Mouse (Mus musculus): ENCODE results near the gene Acsl1.

The Acsl1 gene

DNA sequence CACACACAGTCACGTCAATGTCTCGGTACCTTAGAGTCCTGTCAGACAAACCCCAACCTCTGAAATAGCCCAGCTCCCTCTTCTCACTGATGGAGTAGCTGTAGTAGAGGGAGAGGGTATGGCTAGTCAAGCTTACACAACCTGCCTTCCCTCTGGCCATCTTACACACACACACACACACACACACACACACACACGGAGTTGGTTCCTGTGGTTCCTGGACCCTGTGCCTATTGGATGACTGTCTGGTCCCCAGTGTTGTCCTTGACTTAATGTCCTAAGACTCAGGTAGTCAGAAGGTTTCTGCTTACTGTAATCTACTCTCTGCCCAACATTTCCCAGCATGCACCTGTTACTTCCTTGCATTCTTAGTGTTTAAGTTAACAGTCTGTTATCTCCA is 5.1 kb downstream of the Acsl1 start:
- no peak for DNase-seq

DNA sequence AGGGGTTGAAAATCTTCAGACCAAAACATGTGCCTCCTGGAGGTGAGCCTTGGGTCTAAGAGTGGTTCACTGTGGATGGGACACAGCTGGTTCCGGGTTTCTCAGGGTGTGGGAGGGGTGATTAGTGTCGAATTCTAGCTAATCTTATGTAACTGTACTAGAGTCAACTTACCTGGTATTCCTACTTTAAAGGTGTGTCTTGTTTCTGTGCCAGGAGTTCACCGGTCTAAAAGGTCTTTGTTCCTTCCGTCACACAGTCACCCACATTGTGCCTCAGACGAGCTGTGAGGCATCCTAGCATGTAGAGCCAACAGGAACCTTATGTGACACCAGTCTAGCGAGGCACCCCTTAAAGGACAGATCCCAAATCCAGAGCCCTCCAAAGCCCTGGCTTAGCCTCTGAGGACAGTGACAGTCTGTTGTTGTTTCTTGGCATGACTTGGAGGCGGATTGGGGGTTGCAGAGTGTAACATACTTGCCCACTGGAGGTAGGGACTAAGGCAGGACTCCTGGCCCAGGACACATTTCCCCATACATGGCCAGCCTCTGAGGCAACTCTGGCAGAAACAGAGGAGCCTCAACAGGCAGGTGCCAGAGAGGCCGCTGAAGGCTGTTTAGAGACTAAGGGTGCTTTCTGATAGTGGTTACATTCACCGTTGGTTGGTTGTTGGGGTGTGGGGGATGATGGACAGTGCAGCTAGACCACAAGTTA is 7.1 kb downstream of the Acsl1 start:
- no peak for DNase-seq

DNA sequence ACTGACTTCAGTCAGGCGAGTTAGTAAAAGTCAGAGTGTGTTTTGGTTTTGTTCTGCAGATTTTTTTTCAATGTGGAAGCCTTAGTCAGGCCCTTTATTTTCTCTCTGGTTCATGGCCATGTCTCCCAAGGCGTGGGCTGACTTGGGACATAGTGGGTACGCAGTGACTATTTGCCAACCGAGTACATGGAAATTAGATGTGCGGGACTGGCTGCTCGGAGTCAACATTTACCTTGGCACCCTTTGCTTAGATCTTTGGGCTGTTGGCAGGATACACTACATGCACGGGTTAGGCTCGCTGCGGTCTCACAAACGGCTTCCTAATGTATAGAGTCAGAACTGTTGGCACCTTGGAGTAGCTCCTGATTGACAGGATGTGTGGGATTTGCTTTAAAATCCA is 7.9 kb downstream of the Acsl1 start:
- DNase-seq = no peak

DNA sequence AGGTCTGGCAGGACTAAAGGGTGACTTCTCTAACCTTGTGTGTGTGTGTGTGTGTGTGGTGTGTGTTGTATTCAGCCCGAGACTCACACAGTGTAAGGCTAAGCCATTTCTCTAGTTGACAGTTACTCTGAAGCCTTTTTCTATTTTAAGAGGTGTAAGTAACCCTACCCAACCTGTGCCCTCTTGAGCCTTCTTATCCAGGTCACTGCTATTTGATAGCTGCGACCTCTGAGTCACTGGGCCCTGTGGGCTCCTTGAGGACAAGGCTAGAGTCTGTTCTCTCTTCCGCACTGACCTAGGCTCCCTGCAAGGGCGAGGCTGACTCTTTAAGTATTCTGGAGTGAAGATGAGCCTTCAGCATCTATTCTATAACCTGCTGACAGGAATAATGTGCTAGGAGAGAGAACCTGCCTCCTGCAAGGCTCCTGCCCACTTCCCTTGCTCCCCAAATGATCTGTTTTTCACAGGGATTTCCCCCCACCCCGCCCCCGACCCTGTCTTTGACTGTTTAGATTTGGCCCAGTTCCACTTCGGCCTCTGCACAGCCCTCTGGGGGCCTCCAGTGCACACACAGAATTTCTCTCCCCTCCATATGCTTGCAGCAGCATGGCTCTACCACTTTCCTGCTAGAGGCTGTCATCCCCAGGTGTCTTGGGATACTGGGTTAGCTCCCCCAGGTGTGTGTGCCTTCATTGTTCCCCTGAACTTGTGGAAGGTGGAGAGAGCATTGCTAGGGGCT is 9.1 kb downstream of the Acsl1 start:
- DNase-seq = no peak

DNA sequence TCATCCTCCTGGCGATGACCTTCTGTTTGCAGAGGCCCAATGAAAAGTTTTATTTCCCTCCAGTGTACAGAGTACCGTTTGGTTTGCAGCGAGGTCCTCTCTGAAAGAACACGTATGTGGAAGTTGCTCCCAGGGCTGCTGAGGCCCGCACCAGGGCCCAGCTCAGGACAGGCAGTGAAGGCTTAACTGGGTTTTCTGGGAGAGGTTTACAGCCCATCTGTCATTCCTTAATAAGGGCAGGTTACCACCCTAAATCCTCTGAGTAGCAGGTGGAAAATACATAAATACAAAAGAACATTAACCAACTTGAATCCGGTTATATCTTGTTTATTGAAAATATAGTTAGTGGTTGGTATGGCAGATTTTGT is 9.7 kb downstream of the Acsl1 start:
- no peak for DNase-seq

DNA sequence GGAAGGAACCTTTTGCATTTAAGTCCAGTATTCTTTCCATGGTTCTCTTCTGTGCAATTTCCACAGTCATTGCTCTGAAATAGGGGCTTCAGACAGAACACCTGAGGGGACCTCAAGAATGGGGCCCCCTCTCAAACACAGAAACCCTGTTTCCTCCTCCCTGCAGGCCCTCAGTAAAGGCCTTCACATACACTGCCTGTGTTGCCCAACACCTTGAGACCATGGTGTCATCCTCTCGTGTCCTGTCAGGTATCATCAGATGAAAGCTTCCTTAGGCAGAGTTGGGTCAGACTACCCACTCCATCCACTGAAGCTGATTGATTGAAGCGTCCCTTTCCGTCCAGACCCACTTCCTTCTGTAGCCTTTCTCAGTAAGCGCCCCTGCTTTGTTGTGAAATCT is 11.9 kb downstream of the Acsl1 start:
- DNase-seq = no peak

DNA sequence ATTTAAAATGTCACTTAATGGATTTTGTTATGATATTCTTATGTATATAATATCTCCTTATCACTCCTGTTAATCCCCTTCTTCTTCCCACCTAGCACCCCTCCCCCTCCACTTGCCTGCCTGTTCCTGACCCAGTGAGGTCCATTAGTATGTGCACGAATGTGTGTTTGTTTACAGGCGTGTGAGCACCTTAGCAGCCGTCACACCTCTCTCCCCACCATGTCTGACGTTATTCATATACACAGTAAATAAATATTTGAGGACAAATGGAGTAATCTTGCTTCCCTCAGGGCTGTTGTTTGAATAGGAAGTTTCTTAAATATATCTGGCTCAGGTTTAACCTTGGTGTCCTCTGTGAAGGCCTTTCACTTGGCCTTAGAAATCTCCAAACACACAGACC is 12.4 kb downstream of the Acsl1 start:
- DNase-seq = no peak

DNA sequence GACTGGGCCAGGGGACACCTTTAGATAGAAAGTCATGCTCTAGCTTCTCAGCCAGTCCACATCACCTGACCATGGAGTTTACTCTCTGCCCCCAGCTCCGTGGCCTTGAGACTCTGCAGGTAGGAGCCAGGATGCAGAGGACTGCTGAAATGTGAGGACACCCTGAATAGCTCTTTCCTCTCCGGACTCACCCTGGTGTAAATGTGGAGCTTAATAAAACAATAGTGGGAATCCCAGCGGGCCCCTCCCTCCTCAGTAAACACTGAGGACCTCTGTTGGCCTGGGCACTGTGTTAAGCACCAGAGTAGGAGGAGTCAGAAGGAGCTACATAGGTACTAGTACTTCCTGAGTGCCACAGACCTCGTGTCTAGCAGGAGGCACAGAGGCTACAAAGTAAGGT is 13.2 kb downstream of the Acsl1 start:
- no peak for DNase-seq

DNA sequence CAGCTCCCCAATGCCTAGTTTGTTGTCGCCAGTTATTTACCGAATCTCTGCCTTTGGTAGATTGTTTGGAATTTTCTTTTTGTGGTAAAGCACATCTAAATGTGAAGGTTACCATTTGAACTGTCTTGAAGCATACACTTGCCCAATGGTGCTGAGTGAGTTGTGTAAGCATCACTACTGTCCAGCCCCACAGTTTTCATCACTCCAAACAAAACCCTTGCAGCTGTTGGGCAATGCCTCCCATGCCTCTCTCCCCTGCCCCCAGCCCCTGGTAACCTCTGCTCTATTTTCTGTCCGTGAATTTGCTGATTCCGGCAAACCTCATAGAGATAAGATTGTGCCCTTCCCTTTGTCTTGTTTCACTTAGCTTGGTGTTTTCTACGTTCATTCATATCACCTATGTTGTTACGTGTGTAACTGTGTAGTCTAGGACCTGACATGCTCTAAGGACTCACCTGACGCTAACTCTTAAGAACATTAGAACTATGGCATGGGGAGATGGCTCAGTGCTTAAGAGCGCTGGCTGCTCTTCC is 14.2 kb downstream of the Acsl1 start:
- DNase-seq = no peak

DNA sequence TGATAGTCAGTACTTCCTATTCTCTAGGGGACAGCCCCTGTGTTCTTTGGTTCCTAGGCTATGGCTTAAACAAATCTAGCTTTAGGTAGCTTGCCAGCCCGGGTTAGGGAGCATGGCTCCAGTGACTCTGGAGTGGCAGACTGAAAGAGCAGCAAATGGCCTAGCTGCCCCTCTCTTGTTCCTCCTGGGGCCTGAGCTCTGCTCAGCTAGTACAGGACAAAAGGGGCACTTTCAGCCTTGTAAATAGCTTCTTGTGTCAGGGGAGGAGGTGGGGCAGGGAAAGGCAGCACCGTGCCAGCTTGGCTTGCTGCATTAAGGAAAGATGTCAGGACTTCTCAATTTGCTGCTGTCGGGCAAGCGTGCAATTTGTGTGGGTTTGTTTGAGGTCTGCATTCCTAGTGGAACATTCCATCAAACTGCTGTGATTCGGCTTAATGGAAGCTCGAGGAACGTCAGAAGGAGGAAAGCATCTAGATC is 17.3 kb downstream of the Acsl1 start:
- no peak for DNase-seq

DNA sequence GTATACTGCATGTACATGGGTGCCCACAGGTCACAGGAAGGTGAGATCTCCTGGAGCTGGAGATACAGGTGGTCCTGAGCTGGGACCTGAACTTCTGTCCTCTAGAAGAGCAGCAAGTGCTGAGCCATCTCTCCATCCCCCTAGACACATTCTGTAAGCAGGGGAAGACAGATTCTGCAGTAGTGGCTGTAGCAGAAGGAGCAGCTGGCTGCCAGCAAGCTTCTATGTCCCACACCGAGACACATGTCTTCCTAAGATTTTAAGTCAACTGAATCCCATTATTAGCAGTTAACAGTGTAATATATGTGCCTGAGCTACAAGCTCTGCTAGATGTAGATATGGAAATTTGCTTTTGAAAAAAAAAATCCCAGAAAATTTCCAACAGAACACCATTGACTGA is 18.4 kb downstream of the Acsl1 start:
- DNase-seq = no peak

DNA sequence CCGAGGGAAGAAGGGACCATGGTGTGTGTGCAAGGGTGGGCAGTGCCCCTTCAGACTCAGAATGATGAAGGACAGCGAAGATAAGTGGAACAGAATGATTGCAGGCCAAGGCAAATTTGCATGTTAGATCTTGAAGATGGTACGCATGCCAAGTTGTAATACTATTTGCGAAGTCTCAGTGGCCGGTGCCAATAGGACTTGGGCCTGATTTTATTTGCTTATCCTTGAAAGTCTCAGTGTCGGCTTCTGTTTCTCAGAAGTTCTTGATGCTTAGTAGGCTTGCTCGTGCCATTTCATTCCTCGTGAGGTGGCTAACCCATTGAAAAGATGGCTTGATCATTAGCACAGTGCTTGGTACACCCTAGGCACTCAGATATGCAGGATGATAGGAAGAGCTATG is 19.4 kb downstream of the Acsl1 start:
- DNase-seq = no peak

DNA sequence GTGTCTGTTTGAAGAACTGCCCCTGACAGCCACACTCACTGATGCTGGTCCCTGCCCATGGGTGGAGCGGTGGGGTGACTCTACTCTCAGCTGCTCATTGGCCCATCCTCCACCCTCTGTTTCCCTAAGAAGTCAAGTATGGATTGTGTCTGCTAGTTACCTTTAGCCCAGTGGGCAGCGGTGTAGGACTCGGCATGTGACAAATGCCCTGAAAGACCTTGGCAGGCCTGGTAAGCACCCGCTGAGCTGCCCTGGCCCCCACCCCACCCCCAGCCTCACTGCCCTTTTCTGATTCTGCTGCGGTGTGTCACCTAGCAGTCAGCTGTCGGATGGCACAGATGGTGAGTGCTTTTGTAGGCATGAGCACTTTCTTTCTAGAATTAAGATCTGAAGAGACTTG is 20.0 kb downstream of the Acsl1 start:
- DNase-seq = no peak

DNA sequence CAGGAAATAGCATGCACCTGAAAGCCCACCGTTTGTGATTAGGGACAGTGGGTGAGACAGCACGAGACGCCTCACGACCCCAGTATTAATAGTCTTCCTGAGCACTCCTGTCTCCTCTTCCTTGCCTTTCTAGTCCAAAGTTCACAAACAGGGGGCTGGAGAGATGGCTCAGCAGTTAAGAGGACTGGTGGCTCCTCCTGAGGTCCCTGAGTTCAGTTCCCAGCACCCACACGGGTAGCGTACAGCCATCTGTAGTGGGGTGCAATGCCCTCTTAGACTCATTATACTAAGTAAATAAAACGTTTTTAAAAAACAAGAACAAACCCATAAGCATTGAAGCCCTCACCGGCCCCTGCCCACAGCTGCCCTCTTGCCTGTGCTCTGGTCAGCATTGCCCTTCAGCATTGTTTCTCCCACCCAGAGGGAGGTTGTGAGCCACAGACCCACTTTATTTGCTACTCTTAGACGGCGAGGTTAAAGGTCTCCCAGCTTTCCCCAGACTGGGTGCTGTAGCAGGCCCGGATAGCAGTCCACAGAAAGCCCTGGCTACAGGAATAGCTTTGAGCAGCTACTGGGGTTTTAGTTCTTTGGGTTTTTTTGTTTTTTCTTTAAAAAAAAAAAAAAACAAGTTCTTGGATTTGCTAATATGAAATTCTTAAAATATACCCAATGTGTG is 22.8 kb downstream of the Acsl1 start:
- DNase-seq = no peak

DNA sequence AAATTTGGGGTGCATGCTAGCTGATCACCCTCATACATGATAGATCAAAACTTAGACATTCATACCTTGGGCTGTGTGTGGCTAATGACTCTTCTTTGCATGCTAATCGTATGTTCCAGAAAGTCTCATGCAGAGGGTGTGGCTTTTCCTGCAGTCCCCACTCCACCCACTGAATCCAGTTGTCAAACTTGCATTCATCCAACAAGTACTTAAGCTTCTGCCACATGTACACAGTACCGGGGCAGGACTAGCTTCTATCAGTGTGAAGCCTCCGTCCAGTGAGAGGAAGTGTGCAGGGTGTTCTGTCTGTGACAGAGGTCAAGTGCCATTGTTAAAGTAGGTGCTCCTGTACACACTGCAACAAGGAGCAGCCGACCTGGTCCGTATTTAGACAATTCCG is 26.0 kb downstream of the Acsl1 start:
- DNase-seq = no peak

DNA sequence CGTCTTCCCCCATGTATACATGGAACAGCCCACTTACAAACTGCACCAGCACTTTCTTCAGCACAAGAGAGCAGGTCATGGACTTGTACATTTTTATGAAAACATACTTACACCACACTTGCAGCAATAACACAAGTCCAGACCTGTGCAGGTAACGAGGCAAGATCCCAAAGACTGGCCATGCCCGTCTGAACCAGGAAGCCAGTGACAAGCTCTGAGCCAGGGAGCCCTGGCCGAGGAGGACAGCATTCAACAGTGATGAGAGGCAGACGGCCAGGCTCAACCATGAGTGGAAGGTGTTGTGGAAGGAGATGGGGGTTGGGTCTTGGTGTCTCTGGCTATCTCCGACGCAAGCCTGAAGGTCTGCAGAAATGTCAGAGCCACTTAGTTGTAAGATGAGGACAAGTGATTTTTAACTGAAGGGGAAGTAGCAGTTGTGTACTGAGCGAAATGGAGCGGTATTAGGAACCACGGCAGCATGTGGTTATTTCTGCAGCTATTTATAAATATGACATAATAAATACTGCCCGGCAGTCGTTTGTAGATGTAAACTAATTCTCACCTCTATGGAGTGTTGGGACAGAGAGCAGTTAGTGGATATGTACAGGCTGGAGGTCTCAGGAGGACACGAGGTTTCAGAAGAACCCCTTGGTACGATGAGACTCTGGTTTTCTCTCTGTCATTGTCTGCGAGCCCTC is 26.6 kb downstream of the Acsl1 start:
- no peak for DNase-seq

DNA sequence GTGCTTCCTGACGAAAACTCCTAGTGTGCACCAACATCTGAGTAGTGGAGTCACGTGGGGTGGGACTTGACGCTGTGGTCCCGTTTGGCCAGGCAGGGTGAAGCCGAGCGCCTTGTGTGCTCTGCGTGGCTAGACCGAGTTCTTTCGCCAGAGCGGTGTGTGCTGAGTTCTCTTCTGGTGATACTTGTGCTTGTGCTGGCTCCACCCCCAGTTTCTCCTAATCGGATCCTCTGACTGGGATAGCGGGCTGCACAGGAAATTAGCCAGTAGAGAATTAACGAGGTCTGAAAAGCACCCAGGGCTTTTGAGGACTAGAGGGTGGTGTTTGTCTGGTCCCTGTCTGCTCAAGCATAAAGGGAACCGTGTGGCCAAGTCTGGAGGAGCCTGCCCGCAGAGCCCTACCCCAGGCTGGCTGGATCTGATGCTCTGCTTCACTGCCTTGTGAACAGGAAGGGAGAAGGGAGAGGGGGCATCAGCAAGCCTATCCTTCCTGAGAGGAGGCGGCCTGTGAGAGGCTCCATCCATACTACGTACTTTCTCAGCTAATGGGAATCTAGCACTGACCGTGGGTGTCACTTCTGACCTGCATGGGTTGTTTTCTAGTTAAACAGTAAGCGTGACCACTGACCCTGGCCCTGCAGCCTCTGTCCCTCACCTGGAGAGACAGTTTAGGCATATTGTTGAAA is 28.7 kb downstream of the Acsl1 start:
- DNase-seq = no peak

DNA sequence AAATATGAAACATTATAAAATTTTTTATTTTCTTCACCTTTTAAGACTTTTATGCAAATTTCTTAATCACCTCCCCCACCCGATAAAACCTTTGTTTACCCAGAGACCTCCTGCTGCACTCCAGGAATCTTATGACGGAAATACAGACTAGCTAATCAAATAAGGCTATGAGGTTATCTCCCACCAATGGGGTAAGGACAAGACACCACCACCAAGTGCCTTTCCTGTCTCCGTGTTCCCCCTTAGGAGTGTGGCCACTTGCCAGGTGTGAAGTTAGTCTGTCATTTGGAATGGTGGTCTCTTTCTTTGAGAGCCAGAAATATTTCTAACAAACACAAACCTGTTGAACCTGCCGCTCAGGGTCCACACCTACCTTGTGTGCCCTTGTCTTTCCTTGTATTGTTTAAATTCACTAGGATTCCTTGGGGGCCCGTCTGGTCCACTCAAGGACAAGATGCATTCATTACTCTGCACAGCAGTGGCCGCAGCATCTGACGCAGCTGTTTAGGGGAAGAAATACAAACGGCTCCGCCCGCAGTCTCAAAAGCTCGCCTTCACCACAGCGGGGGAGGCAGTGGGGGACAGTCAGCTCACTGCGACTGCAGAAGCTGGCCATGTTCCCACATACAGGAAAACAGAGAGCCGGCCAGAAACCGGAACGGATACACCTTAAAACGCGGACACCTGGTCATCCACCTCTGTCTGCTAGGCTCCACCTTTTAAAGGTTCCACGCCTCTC is 31.7 kb downstream of the Acsl1 start:
- no peak for DNase-seq

DNA sequence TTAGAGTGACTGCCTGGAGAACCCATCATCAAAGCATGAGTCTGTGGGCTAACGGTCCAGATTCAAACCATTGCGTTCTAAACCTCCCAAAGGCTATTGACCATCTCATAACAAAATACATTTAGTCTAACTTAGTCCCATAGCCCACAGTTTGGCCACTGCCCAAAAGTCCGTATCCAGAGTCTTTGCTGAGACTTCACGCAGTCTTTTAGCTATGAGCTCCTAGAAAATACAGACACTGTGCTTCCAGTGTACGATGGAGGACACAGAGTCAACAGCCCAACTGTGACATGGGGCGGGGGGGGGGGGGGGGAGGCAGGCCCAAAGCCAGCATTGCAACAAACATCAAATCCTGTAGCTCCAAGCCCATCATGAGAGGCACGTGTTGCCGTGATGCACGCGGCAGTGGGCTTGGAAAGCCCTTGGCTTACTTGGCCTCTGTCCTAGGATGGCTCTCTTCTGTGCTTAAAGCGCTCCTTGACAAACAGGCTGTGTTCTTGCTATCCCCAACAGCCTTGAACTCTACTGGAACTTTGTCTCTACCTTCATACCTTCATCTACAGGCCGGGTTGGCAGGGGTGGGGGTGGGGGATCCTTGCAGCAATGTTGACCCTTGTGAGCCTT is 32.3 kb downstream of the Acsl1 start:
- DNase-seq = no peak

DNA sequence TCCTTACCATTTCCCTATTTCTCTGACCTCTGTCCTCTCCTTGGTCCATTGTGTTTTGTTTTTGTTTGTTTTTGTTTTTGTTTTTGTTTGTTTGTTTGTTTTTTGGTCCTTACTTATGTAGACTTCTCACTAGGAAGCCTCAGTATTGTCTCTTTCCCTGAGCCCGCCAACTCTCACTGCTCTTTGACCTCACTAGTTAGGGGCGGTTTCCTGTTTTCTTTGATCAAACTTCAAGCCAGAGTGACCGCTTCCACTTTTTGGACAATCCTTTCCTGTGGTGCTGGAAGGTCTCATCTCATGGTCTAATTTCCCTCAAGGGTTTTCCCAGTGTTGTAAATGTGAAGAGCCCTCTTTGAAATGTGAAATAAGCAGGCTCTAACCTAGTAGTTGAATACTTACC is 33.4 kb downstream of the Acsl1 start:
- DNase-seq = no peak
